Mouse (Mus musculus): ENCODE data around the gene Sox6. TPM values are rescaled to one million over a fixed set of nuclear protein-coding genes. Genes with fewer than 3 reads are reported as not detected.

Gene Sox6
- total and polyA plus RNA-seq, 3 experiments, result 0.09 to 1.3 (median 0.90) TPM

- no peaks in the 10 kb centered on the region for H3K36me3 ChIP-seq (replicated peaks in 1 of 2; ENCODE audit: control insufficient read depth in 1 of 2, insufficient read depth in 1 of 2, low read length in 1 of 2)
- no peaks in the 10 kb centered on the region for H3K27me3 ChIP-seq (replicated peaks)
- in situ Hi-C loops (cut with MboI; ENCODE audit: low pct_ligation_motif_present, low pct_unique_long_range_greater_than_20kb, low sequenced_read_pairs), result no loop called here
- no peaks in the 10 kb centered on the region for H3K4me1 ChIP-seq (ENCODE audit: control insufficient read depth in 1 of 2, insufficient read depth in 2 of 2)
- H3K79me2 ChIP-seq (replicated peaks; ENCODE audit: control insufficient read depth, extremely low read depth, insufficient read depth, poor library complexity, severe bottlenecking), result no peaks in the 10 kb centered on the region
- H3K9ac ChIP-seq (ENCODE audit: insufficient read depth, low read depth), result no peak overlapping the region
- dilution Hi-C loops (cut with MboI; ENCODE audit: extremely low pct_ligation_motif_present, extremely low pct_unique_long_range_greater_than_20kb, low sequenced_read_pairs), result no loop called here
- H3K27ac ChIP-seq (ENCODE audit: insufficient read depth, low read depth), result no peak overlapping the region
- H3K4me3 ChIP-seq (replicated peaks in 1 of 3; ENCODE audit: low read depth in 2 of 3, low read length in 2 of 3, poor library complexity in 1 of 3), result no peak overlapping the region
- TF ChIP-seq MXI1 (IDR thresholded peaks at IDR 0.05; ENCODE audit: low read depth, low read length) (no peak), ELF1 (IDR thresholded peaks at IDR 0.05; ENCODE audit: low read depth, low read length) (no peak), SMC3 (IDR thresholded peaks at IDR 0.05; ENCODE audit: low read depth, low read length) (no peak), SIN3A (IDR thresholded peaks at IDR 0.05; ENCODE audit: low read length) (no peak), POLR2AphosphoS2 (IDR thresholded peaks at IDR 0.05; ENCODE audit: low read depth, low read length) (no peak), CHD2 (IDR thresholded peaks at IDR 0.05; ENCODE audit: low read length) (no peak), HCFC1 (IDR thresholded peaks at IDR 0.05; ENCODE audit: low read depth, low read length) (no peak), ZMIZ1 (IDR thresholded peaks at IDR 0.05; ENCODE audit: low read depth, low read length) (no peak), BHLHE40 (IDR thresholded peaks at IDR 0.05; ENCODE audit: low read depth, low read length) (no peak), NRF1 (IDR thresholded peaks at IDR 0.05; ENCODE audit: low read depth, low read length) (no peak), TCF12 (IDR thresholded peaks at IDR 0.05; ENCODE audit: low read depth, low read length) (no peak), POLR2A (IDR thresholded peaks at IDR 0.05; ENCODE audit: low read depth, low read length) (no peak), CHD1 (IDR thresholded peaks at IDR 0.05; ENCODE audit: low read depth, low read length) (no peak), MAX (IDR thresholded peaks at IDR 0.05; ENCODE audit: low read length) (no peak), ZKSCAN1 (IDR thresholded peaks at IDR 0.05; ENCODE audit: borderline replicate concordance, low read depth, low read length) (no peak), PAX5 (IDR thresholded peaks at IDR 0.05; ENCODE audit: low read length) (no peak)
- no peak overlapping the region for H3K4me2 ChIP-seq (ENCODE audit: insufficient read depth, low read depth, poor library complexity, severe bottlenecking)
- DNase-seq (ENCODE audit: extremely low read depth), result no peak
- no peaks in the 10 kb centered on the region for H3K9me3 ChIP-seq (replicated peaks; ENCODE audit: low read length)
These were observed 413.6 kb downstream of the Sox6 start for GRCm38 (mm10) chr7:115624907-115625552.

- H3K9me3 ChIP-seq (replicated peaks; ENCODE audit: low read length), result no peaks in the 10 kb centered on the region
- no peak overlapping the region for H3K9ac ChIP-seq (ENCODE audit: insufficient read depth, low read depth)
- H3K4me3 ChIP-seq (replicated peaks in 1 of 3; ENCODE audit: low read depth in 2 of 3, low read length in 2 of 3, poor library complexity in 1 of 3), result no peak overlapping the region
- H3K4me2 ChIP-seq (ENCODE audit: insufficient read depth, low read depth, poor library complexity, severe bottlenecking), result no peak overlapping the region
- no peaks in the 10 kb centered on the region for H3K79me2 ChIP-seq (replicated peaks; ENCODE audit: control insufficient read depth, extremely low read depth, insufficient read depth, poor library complexity, severe bottlenecking)
- no peaks in the 10 kb centered on the region for H3K36me3 ChIP-seq (replicated peaks in 1 of 2; ENCODE audit: control insufficient read depth in 1 of 2, insufficient read depth in 1 of 2, low read length in 1 of 2)
- TF ChIP-seq JUN (IDR thresholded peaks at IDR 0.05; ENCODE audit: insufficient read depth, low read depth, low read length) (no peak), ZMIZ1 (IDR thresholded peaks at IDR 0.05; ENCODE audit: low read depth, low read length) (no peak), KAT2A (IDR thresholded peaks at IDR 0.05; ENCODE audit: insufficient replicate concordance, low read length) (no peak), NELFE (IDR thresholded peaks at IDR 0.05; ENCODE audit: low read depth, low read length) (no peak), TCF12 (IDR thresholded peaks at IDR 0.05; ENCODE audit: low read depth, low read length) (no peak), USF1 (IDR thresholded peaks at IDR 0.05; ENCODE audit: low read depth, low read length) (no peak), MYC (IDR thresholded peaks at IDR 0.05; ENCODE audit: low read depth, low read length) (no peak), RCOR1 (conservative IDR thresholded peaks at IDR 0.05; ENCODE audit: low read depth, low read length) (no peak), UBTF (IDR thresholded peaks at IDR 0.05; ENCODE audit: low read depth, low read length) (no peak), SIN3A (IDR thresholded peaks at IDR 0.05; ENCODE audit: low read length) (no peak), PAX5 (IDR thresholded peaks at IDR 0.05; ENCODE audit: low read length) (no peak), MAFK (IDR thresholded peaks at IDR 0.05; ENCODE audit: insufficient replicate concordance, low read length) (no peak), MAZ (IDR thresholded peaks at IDR 0.05; ENCODE audit: low read depth, low read length) (no peak), E2F4 (IDR thresholded peaks at IDR 0.05; ENCODE audit: insufficient replicate concordance, low read depth, low read length) (no peak), ELF1 (IDR thresholded peaks at IDR 0.05; ENCODE audit: low read depth, low read length) (no peak), ZKSCAN1 (IDR thresholded peaks at IDR 0.05; ENCODE audit: borderline replicate concordance, low read depth, low read length) (no peak), MAX (IDR thresholded peaks at IDR 0.05; ENCODE audit: low read length) (no peak)
- no peaks in the 10 kb centered on the region for H3K27me3 ChIP-seq (replicated peaks)
- dilution Hi-C loops (cut with MboI; ENCODE audit: extremely low pct_ligation_motif_present, extremely low pct_unique_long_range_greater_than_20kb, low sequenced_read_pairs), result no loop called here
- H3K4me1 ChIP-seq (ENCODE audit: control insufficient read depth in 1 of 2, insufficient read depth in 2 of 2), result no peaks in the 10 kb centered on the region
- DNase-seq (ENCODE audit: extremely low read depth), result no peak
- H3K27ac ChIP-seq (ENCODE audit: insufficient read depth, low read depth), result no peak overlapping the region
- in situ Hi-C loops (cut with MboI; ENCODE audit: low pct_ligation_motif_present, low pct_unique_long_range_greater_than_20kb, low sequenced_read_pairs), result no loop called here
These were observed 414.1 kb downstream of the Sox6 start for GRCm38 (mm10) chr7:115624451-115624850.
